Mouse (Mus musculus) left cerebral cortex, adult 2 months (tissue): ENCODE measurements around the gene Dennd1b. TPM values are rescaled to one million over a fixed set of nuclear protein-coding genes. Genes with fewer than 3 reads are reported as not detected.

ENCODE experiments used
- DNase-seq, 2 experiments: peaks; one replicate each; pipeline ENCODE4 v3.0.0; 2021 to 2022; ENCODE audit warnings: low spot score in 2 of 2, mixed read lengths in 1 of 2; ENCODE audit errors: extremely low spot score in 1 of 2
- H3K27ac ChIP-seq: fragments of 200-600 bp; 2 replicates; pipeline ENCODE4 v1.8.1; 2022
- H3K4me3 ChIP-seq: fragments of 200-600 bp; 2 replicates; pipeline ENCODE4 v1.8.1; 2022
- CTCF ChIP-seq: fragments of 200-600 bp; IDR thresholded peaks from 2 replicates; pipeline ENCODE4 v1.8.1; 2022; ENCODE audit warnings: antibody characterized with exemption, mild to moderate bottlenecking, moderate library complexity
- intact Hi-C: fragments of 180-260 bp; cut with DNase I; formaldehyde crosslinking; loops from one replicate; pipeline ENCODE4 v1.15.1; 2025
- total RNA-seq, 2 experiments: library from RNA; stranded (reverse); gene quantifications; 2 replicates each; pipeline ENCODE4 v1.2.3; 2021

The Dennd1b gene
- total RNA-seq, 2 experiments from 2014 or later = 44.6 to 48.9 TPM

- H3K27ac ChIP-seq = peak overlapping the region; percentile 80
- intact Hi-C loops = loop anchor here (2.0 to 10.0 kb wide), 4 partner anchors 42 to 819 kb away; partner anchors contain the start of gene 2310009B15Rik
- no peak for TF ChIP-seq CTCF
- H3K4me3 ChIP-seq = peak overlapping the region; percentile 78
- peak; percentile 11 to 39 for DNase-seq
Observed at GRCm38 (mm10) chr1:138963868-138964458, 728 bp downstream of the Dennd1b start.

DNA sequence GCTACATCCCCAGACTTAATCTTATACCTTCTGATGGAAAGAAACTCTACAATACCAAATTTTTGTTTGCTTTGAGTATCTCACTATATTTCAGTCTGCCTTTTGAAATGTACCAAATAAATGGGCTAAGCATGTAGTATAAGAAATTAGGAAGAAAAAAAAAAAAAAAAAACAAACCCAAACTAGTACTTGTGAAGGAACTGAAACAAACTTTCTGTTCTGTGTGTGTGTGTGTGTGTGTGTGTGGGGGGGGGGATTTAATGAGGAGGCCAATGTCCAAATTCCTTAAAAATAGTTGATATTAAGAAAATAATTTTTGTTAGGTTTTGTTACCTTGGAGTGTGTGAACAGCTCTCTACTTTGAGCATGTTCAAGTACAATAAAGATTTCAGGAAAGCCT is 1.8 kb downstream of the Dennd1b start:
- DNase-seq = no peak
- Histone ChIP-seq H3K4me3 (no peak overlapping the region), H3K27ac (no peak overlapping the region)
- TF ChIP-seq CTCF = no peak
- intact Hi-C loops = loop anchor here (10.0 kb wide), 1 partner anchor 820 kb away; no protein-coding TSS in a partner anchor

DNA sequence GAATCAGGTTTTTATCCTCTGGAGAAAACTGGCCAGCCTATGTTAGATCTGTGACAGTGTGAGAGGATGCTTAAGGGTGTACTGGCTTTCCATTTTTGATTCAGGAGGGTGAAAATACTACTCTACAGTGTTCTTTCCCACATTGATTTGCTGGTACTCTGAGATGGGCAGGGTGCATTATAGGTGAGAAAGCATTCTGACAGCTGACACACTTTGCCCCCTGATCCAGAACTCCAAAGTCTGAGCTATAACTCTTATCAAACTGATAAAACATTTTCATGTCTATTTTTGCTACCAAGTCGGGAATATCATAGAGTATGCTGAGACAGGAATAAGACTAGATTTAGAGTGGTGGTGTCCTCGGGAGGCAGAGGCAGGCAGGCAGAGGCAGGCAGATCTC is 2.3 kb downstream of the Dennd1b start:
- Histone ChIP-seq H3K27ac (no peak overlapping the region), H3K4me3 (no peak overlapping the region)
- intact Hi-C loops = loop anchor here (10.0 kb wide), 1 partner anchor 821 kb away; no protein-coding TSS in a partner anchor
- DNase-seq = no peak
- TF ChIP-seq CTCF = no peak

DNA sequence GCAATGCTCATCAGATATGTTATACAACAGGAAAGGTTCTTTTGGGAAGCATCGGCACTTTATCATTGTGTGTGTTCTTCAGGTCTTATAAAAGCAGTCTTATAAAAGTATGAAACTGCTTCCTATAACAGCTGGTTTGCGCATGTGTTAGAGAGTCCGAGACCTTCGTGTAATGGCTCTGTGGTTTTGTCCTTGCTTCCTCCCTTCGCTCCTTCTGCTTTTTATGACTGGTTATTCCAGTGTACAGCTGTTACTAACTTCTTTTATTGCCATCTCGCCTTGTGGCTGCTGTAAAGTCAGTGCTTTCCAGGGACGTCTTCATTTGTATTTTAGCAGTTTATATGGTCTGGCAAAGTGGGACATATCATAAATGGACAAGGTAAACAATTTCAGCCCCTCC is 4.2 kb downstream of the Dennd1b start:
- H3K27ac ChIP-seq = no peak overlapping the region
- intact Hi-C loops = loop anchor here (10.0 kb wide), 1 partner anchor 823 kb away; no protein-coding TSS in a partner anchor
- H3K4me3 ChIP-seq = no peak overlapping the region
- TF ChIP-seq CTCF = no peak
- no peak for DNase-seq

DNA sequence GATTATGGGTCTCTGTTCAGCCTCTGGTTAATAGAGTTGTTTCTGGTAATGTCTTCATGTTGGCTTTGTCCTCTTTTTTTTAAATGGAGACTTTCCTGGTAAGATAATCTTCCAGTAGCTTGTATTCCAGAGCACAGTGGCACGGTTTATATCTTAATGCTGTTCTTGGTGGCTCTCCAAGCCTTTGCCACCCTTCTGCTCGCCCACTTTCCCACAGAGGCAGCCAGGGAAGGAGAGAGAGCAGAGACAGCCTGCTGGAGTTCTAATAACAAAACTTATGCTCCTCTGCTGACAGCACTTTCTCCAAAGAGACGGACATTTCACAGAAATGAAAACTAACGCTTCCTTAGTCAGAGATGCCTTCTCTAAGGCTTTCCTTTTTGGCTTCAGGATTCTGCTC is 6.8 kb downstream of the Dennd1b start:
- TF ChIP-seq CTCF = no peak
- Histone ChIP-seq H3K4me3 (no peak overlapping the region), H3K27ac (peak overlapping the region; percentile 19; the same call in 1 of the 2 replicates)
- intact Hi-C loops = no loop called here
- peak; percentile 18 to 36 for DNase-seq

DNA sequence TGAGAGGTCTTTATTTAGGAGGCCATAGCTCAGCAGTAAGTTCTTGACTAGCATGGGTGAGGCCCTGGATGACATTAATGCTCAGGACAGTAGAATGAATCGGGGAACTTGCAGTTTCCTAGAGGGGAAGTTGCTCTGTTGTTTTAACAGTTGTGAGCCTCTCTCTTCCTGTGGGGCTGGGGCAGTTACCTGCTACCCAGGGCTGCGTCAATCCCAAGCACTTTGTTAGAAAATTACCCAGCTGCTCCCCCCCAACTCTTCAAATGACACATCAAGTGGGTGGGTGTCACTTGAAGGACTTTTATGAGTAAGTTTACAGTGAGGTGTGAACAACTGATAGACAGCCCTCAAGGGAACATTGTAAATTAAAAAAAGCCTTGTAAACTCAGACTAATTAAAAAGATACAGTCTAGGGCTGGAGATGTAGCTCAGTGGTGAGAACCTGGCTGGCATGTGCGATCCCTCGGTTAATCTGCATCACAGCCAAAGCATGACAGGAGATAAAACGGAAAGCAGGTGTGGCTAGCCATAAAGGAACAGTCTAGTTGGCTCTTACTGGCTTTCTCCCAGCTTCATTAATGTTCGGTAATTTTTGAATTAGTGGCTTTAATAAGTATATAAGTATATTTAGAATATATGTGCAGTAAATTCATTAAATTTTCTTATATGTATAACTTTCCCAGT is 10.4 kb downstream of the Dennd1b start:
- no peak for DNase-seq
- TF ChIP-seq CTCF = no peak
- no peak overlapping the region for H3K4me3 ChIP-seq
- intact Hi-C loops = no loop called here
- H3K27ac ChIP-seq = no peak overlapping the region

GRCm38 (mm10) chr1:138974836-138975235 is 11.6 kb downstream of the Dennd1b start:
- Histone ChIP-seq H3K27ac (no peak overlapping the region), H3K4me3 (no peak overlapping the region)
- no peak for DNase-seq
- intact Hi-C loops = no loop called here
- TF ChIP-seq CTCF = no peak

DNA sequence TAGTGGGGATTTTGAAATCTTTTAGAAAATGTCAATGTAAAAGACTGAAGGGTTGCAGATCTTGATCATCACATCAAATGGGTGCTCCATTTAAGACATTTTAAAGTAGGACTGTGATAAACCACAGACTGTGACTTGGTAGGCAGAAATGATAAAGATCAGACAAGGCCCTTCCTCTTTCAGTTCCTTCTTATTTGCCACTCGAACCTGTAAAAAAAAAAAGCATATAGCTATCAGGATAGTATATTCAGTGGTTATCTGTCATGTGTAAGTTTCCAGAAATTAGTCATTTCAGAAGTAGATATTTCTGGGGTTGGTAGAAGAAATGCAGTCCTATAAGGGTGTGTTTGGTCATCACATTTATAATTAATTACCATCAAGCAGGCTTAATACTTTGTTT is 12.7 kb downstream of the Dennd1b start:
- TF ChIP-seq CTCF = no peak
- intact Hi-C loops = no loop called here
- DNase-seq = no peak

DNA sequence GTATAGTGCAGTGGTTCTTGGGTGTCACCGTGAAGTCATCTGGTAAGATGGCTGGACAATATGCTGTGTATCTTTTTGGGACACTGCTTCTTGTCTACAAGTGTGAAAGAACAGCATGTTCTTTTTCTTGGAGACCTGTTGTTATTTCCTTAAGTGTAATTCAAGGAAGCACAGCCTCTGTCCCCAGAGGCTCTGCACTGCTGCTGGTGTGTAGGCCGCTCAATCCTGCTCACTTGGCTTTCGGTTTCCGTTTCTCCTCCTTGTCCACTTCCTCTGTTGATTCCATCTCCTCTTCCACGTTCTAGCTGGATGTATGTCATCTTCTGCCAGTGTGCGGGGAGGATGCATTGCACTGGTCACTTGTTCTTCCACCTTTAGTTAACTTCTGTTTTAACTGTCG is 19.0 kb downstream of the Dennd1b start:
- no peak for TF ChIP-seq CTCF
- Histone ChIP-seq H3K4me3 (no peak overlapping the region), H3K27ac (no peak overlapping the region)
- DNase-seq = no peak
- intact Hi-C loops = no loop called here

More for the DNA sequence above, 12.7 kb downstream of the Dennd1b start:
- H3K27ac ChIP-seq = no peak overlapping the region
- H3K4me3 ChIP-seq = no peak overlapping the region

DNA sequence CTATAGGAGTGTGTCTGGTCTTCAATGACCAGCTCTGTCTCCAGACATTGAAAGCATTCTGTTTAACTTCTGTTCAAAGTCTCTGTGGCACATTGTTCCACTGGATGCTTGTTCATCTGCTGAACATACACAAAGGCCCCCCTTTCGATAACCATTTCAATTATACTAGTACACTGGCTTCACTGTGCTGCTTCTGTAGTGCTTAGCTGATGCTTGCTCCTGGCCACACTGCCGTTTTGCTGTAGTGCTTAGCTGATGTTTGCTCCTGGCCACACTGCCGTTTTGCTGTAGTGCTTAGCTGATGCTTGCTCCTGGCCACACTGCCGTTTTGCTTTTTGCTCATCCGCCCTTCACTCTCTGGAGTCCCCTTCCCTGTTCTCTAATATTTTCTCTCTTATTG is 19.4 kb downstream of the Dennd1b start:
- H3K27ac ChIP-seq = no peak overlapping the region
- TF ChIP-seq CTCF = no peak
- intact Hi-C loops = no loop called here
- DNase-seq = no peak
- H3K4me3 ChIP-seq = no peak overlapping the region

DNA sequence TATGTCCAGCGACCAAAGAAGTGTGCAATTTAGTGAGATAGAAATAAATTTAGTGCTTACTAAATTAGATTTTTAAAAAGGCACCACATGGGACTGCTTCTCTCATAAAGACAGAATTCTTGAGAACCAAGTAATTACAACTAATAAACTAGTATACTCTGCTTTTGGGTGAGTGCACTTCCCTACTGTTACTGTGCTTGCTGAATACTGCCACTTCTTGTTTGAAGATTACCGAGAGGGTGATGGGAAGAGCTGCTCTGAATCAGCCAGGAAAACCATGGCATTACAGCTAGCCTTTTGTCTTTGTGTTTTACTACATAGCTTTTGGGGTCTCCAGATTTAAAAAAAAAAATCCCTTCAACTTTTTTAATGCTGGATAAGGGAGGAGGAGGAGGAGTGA is 19.8 kb downstream of the Dennd1b start:
- no peak overlapping the region; the same call in 1 of the 2 replicates for H3K4me3 ChIP-seq
- intact Hi-C loops = no loop called here
- TF ChIP-seq CTCF = no peak
- no peak for DNase-seq
- no peak overlapping the region for H3K27ac ChIP-seq

DNA sequence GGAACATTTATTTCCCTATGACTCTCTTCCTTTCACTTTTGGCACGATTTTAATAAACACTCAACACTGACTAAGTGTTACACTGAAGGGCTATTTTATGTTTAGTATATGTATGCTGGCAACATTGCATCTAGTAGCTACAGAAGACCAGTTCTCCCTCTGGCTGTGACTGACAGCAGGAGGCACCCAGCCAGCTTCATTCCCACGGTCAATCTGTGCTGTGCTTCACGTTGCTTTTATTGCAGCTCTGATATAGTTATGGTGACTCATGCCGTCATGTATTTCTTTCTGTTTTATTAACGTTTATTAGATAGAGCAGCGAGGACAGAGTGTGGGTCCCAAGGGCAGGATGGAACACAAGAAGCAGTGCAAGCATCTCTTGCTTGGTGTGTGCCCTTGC is 20.2 kb downstream of the Dennd1b start:
- intact Hi-C loops = no loop called here
- DNase-seq = peak; percentile 36 to 62
- Histone ChIP-seq H3K4me3 (no peak overlapping the region; the same call in 1 of the 2 replicates), H3K27ac (peak overlapping the region; percentile 19; the same call in 1 of the 2 replicates)
- TF ChIP-seq CTCF = no peak
